Mouse (Mus musculus): ENCODE measurements around the gene Il2rb. TPM values are rescaled to one million over a fixed set of nuclear protein-coding genes. Genes with fewer than 3 reads are reported as not detected.
A peak's percentile ranks its signal among the peaks of the same experiment; 100 is the strongest.

Gene Il2rb
- polyA plus RNA-seq, 1 experiment from 2014 or later: 0.63 TPM

DNA sequence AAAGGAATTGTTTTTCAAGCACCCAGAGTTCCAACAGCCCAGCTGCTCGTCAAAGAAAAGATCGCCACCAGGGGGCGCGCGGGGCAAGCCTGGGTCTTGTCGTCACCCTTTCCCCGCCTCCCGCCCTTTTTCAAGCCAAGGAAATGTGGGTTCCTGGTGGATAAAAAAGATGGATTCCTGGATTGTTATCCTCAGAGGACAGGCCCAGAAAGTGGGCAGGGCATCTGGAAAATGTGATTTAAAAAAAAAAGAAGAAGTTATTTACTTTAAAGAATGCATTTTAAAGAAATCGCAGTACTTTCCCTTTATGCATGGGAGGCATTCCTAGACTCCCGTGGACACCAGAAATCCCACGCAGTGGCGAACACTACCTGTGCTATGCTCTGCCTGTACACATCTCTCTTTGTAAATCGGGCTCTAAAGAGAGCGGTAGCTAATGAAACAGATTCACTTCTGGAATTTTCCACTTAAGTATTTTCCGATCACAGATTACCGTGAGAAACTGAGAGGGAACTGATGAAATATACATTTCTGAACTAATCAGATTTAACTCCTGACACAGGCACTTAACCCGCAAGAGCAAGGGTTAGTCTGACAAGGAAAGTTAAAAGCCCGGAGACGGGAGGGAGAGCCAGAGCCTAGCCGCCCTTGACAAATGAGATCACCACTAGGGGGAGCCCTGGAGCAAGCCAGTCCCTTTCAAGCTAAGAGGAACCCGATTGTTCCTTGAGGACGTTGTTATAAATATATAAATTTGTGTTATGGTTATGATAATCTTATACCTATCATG, 47.1 kb downstream of the Il2rb start:
- Histone ChIP-seq H3K36me3 (ENCODE audit: insufficient read depth, low read length) (no peaks in the 10 kb centered on the region), H3K27me3 (replicated peaks; ENCODE audit: insufficient read depth, low read length) (no peaks in the 10 kb centered on the region), H3K4me1 (ENCODE audit: insufficient read depth, low read depth, low read length) (no peaks in the 10 kb centered on the region), H3K27ac (ENCODE audit: low read length) (peak overlapping the region; percentile 76), H3K4me2 (replicated peaks; ENCODE audit: low read depth, low read length) (peak overlapping the region; percentile 73), H3K9me3 (ENCODE audit: low read length) (no peaks in the 10 kb centered on the region), H3K4me3 (ENCODE audit: low read depth, low read length) (peak overlapping the region; percentile 43), H3K9ac (replicated peaks; ENCODE audit: low read depth) (peak overlapping the region; percentile 54; the same call in 1 of the 2 replicates)
- DNase-seq (ENCODE audit: low spot score) (peak; percentile 96), ATAC-seq (peak; percentile 82)
- WGBS: under 1% methylated on average over 22 of the region's 22 CpGs
- TF ChIP-seq CTCF (IDR thresholded peaks at IDR 0.05) (peak; percentile 95), EP300 (IDR thresholded peaks at IDR 0.05) (peak; percentile 58)

DNA sequence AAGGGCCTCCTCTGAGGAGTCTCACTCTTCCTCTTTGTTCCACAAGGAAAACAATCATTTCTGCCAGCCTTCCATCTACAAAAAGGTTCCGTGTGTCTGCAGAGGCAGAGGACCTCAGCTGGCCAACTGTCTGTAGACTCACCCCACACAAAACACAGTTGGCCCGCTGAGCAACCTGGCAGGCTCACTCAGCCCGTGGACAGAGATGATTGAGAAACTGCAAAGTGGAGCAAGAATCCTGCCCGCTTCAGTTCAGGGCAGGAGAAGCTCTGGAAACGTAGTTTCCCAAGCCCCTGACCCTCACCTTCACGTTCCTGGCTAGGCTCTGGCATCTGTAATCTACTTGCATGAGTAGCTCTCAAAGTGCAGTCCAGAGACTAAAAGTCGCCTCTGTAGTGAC, 48.0 kb downstream of the Il2rb start:
- DNase-seq (ENCODE audit: low spot score) (peak; percentile 41), ATAC-seq (no peak)
- H3K36me3 ChIP-seq (ENCODE audit: insufficient read depth, low read length): no peaks in the 10 kb centered on the region
- H3K9me3 ChIP-seq (ENCODE audit: low read length): no peaks in the 10 kb centered on the region
- no peak overlapping the region for H3K4me2 ChIP-seq (replicated peaks; ENCODE audit: low read depth, low read length)
- no peak for TF ChIP-seq CTCF (IDR thresholded peaks at IDR 0.05)
- TF ChIP-seq EP300 (IDR thresholded peaks at IDR 0.05): no peak
- H3K27me3 ChIP-seq (replicated peaks; ENCODE audit: insufficient read depth, low read length): no peaks in the 10 kb centered on the region
- H3K27ac ChIP-seq (ENCODE audit: low read length): no peak overlapping the region
- H3K4me3 ChIP-seq (ENCODE audit: low read depth, low read length): no peak overlapping the region
- no peaks in the 10 kb centered on the region for H3K4me1 ChIP-seq (ENCODE audit: insufficient read depth, low read depth, low read length)
- 21% methylated on average over 7 of the region's 7 CpGs for WGBS
- H3K9ac ChIP-seq (replicated peaks; ENCODE audit: low read depth): no peak overlapping the region

DNA sequence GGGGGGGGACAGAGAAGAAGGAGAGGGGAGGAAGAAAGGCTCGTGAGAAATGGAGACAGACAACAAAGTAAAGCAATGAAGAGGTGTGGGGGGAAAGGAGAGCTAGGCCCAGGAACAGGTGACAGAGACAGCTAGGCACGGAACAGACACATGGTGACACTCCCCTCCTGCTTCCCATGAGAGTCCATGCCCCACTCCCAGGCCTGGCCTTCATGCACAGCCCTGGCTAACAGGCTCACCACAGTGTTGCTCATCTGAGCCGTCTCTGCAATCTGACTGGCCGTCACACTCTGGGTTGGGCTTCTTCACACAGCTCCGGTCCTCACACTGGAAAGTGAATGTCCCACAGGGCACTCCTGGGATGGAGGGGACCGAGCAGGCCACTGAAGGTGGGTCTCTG, 51.2 kb downstream of the Il2rb start:
- Histone ChIP-seq H3K36me3 (ENCODE audit: insufficient read depth, low read length) (no peaks in the 10 kb centered on the region), H3K9ac (replicated peaks; ENCODE audit: low read depth) (no peak overlapping the region), H3K4me3 (ENCODE audit: low read depth, low read length) (no peak overlapping the region), H3K4me1 (ENCODE audit: insufficient read depth, low read depth, low read length) (no peaks in the 10 kb centered on the region), H3K27ac (ENCODE audit: low read length) (no peak overlapping the region), H3K4me2 (replicated peaks; ENCODE audit: low read depth, low read length) (no peak overlapping the region), H3K27me3 (replicated peaks; ENCODE audit: insufficient read depth, low read length) (no peaks in the 10 kb centered on the region), H3K9me3 (ENCODE audit: low read length) (no peaks in the 10 kb centered on the region)
- 42% methylated on average over 6 of the region's 6 CpGs for WGBS
- no peak for DNase-seq (ENCODE audit: low spot score)
- ATAC-seq: no peak
- TF ChIP-seq EP300 (IDR thresholded peaks at IDR 0.05) (no peak), CTCF (IDR thresholded peaks at IDR 0.05) (no peak)

DNA sequence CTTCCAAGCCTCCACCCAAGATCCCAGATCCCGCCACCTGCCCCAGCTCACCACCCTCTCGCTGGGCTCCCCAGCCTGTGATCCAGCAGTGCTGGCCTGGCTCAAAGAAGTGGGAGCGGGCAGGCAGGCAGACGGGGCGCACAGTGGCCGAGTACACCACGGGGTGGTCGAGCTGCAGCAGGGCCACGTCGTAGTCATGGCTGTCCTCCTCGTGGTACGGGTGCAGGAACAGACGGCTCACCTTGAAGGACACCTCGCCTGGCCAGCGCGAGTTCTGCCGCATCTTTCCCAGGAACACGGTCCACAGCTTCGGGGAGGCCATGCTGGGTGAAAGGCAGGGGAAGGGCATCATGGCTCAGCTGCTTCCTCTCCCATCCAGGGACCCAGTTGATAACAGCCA, 52.8 kb downstream of the Il2rb start:
- H3K4me2 ChIP-seq (replicated peaks; ENCODE audit: low read depth, low read length): no peak overlapping the region
- no peaks in the 10 kb centered on the region for H3K36me3 ChIP-seq (ENCODE audit: insufficient read depth, low read length)
- H3K27me3 ChIP-seq (replicated peaks; ENCODE audit: insufficient read depth, low read length): no peaks in the 10 kb centered on the region
- no peak overlapping the region for H3K9ac ChIP-seq (replicated peaks; ENCODE audit: low read depth)
- H3K9me3 ChIP-seq (ENCODE audit: low read length): no peaks in the 10 kb centered on the region
- H3K27ac ChIP-seq (ENCODE audit: low read length): no peak overlapping the region
- 86% methylated on average over 19 of the region's 19 CpGs for WGBS
- TF ChIP-seq CTCF (IDR thresholded peaks at IDR 0.05): no peak
- TF ChIP-seq EP300 (IDR thresholded peaks at IDR 0.05): no peak
- H3K4me1 ChIP-seq (ENCODE audit: insufficient read depth, low read depth, low read length): no peaks in the 10 kb centered on the region
- ATAC-seq (no peak), DNase-seq (ENCODE audit: low spot score) (no peak)
- no peak overlapping the region for H3K4me3 ChIP-seq (ENCODE audit: low read depth, low read length)

DNA sequence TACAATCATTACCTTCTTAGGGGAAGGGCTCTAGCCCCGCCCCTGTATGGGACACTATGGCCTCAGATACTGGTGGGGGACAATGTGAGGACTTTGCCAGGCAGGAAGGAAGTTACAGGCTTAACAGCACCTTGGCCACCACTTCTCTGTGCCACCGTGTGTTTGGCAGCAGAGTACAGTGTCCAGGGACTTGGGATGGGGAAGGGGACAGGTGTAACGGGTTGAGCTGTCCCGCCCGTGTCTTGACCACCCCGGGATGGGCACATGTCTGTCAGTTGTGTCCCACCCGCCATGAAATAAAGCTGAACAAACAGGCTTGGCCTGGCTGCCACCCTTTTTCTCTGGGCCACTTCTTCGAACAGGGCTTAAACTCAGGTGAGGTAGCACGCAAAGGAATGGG, 56.1 kb downstream of the Il2rb start:
- 78% methylated on average over 9 of the region's 9 CpGs for WGBS

DNA sequence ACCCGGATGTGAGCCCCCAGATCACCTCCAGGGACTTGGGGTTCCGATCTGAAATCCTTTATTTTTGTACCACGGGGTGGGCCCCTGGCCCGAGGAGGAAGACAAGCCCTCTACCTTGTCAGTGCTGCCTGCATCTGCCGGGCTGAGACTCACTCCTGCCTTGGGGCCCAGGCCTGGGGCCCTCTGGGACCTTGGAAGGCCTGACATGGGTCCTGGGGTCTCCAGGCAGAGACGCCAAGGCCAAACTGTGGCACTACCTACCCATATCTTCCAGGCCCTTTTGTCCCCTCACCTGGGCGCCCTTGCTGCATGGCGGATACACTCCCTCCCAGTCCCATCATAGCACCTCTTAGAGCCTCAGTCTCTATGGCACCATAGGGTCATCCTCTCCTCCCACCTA, 56.6 kb downstream of the Il2rb start:
- no peaks in the 10 kb centered on the region; the same call in 1 of the 2 replicates for H3K4me1 ChIP-seq (ENCODE audit: insufficient read depth, low read depth, low read length)
- no peak for TF ChIP-seq EP300 (IDR thresholded peaks at IDR 0.05)
- H3K9me3 ChIP-seq (ENCODE audit: low read length): no peaks in the 10 kb centered on the region
- H3K27ac ChIP-seq (ENCODE audit: low read length): no peak overlapping the region
- ATAC-seq: no peak
- peaks cover 3% of the 10 kb centered on the region; the same call in 1 of the 2 replicates for H3K36me3 ChIP-seq (ENCODE audit: insufficient read depth, low read length)
- no peak overlapping the region for H3K9ac ChIP-seq (replicated peaks; ENCODE audit: low read depth)
- no peak overlapping the region for H3K4me2 ChIP-seq (replicated peaks; ENCODE audit: low read depth, low read length)
- WGBS: 64% methylated on average over 8 of the region's 8 CpGs
- H3K27me3 ChIP-seq (replicated peaks; ENCODE audit: insufficient read depth, low read length): no peaks in the 10 kb centered on the region
- no peak for DNase-seq (ENCODE audit: low spot score)
- no peak overlapping the region for H3K4me3 ChIP-seq (ENCODE audit: low read depth, low read length)

More for the DNA sequence above, 56.1 kb downstream of the Il2rb start:
- no peak overlapping the region for H3K27ac ChIP-seq (ENCODE audit: low read length)
- no peak overlapping the region for H3K9ac ChIP-seq (replicated peaks; ENCODE audit: low read depth)
- no peaks in the 10 kb centered on the region for H3K9me3 ChIP-seq (ENCODE audit: low read length)
- DNase-seq (ENCODE audit: low spot score): no peak
- H3K4me3 ChIP-seq (ENCODE audit: low read depth, low read length): no peak overlapping the region
- no peak for TF ChIP-seq CTCF (IDR thresholded peaks at IDR 0.05)
- no peak for TF ChIP-seq EP300 (IDR thresholded peaks at IDR 0.05)
- no peaks in the 10 kb centered on the region; the same call in 1 of the 2 replicates for H3K4me1 ChIP-seq (ENCODE audit: insufficient read depth, low read depth, low read length)
- H3K27me3 ChIP-seq (replicated peaks; ENCODE audit: insufficient read depth, low read length): no peaks in the 10 kb centered on the region
- ATAC-seq: no peak
- H3K4me2 ChIP-seq (replicated peaks; ENCODE audit: low read depth, low read length): no peak overlapping the region
- peaks cover 3% of the 10 kb centered on the region; the same call in 1 of the 2 replicates for H3K36me3 ChIP-seq (ENCODE audit: insufficient read depth, low read length)
